In the genomic region with DNA sequence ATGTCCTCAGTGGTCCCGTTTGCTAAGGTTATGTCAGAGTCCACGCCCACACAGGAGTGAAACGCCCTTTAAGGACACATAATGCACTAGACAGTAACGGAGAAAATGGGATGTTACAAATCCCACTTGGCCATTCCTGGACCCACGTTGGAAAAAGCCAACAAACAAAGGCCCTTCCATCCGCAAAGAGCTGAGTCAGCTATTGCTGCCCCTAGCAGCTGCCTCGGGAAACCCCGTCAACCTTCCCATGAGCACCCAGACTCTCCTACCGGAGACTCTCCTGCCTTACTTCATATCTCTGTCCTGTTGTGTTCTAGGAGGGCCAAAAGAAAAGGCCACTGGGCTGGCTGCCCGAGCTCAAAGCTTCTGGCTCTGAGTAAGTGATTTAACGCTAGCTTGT, we compare ENCODE assay signal across 27 mouse cellular contexts. TPM values are rescaled to one million over a fixed set of nuclear protein-coding genes. Genes with fewer than 3 reads are reported as not detected.
DNase-seq lines count a peak whose midpoint lies in the region; ATAC-seq and TF ChIP-seq lines count a peak whose summit lies in the region.
"Had no signal": no experiment of that assay in that cellular context is flagged by ENCODE, and none has a peak within 500 bp of the region (broad histone marks: within the 10 kb centered on the region; RNA-seq: fewer than 3 reads in every experiment).

No protein-coding gene starts in this region.

- H3K4me2 ChIP-seq in hindbrain, postnatal 0 days (ENCODE audit: low read depth, low read length), result no peak overlapping the region
- H3K4me2 ChIP-seq in midbrain, embryonic 14.5 days (ENCODE audit: low read length), result no peak overlapping the region
- H3K4me2 ChIP-seq: embryonic facial prominence, embryonic 13.5 days; intestine, embryonic 15.5 days; liver, embryonic 13.5 days; stomach, embryonic 15.5 days had no signal

- H3K9ac ChIP-seq in hindbrain, postnatal 0 days (replicated peaks; ENCODE audit: low read length), result no peak overlapping the region
- no peak overlapping the region for H3K9ac ChIP-seq in ES-E14 (ENCODE audit: insufficient read depth, low read depth, low read length, poor library complexity, severe bottlenecking)
- H3K9ac ChIP-seq in midbrain, embryonic 14.5 days (replicated peaks; ENCODE audit: low read length), result no peak overlapping the region
- H3K9ac ChIP-seq: embryonic facial prominence, embryonic 13.5 days; forebrain, postnatal 0 days; intestine, embryonic 15.5 days; liver, embryonic 13.5 days; stomach, embryonic 15.5 days had no signal

- 0 out of 2 replicates have a peak overlapping the region, but pooled peaks have one; percentile 1 for H3K27ac ChIP-seq in hindbrain, embryonic 10.5 days
- no peak overlapping the region for H3K27ac ChIP-seq in hindbrain, postnatal 0 days
- no peak overlapping the region for H3K27ac ChIP-seq in ES-E14 (ENCODE audit: insufficient read depth, low read depth, low read length, poor library complexity, severe bottlenecking)
- no peak overlapping the region for H3K27ac ChIP-seq in midbrain, embryonic 14.5 days (replicated peaks; ENCODE audit: low read depth, low read length)
- H3K27ac ChIP-seq: embryonic facial prominence, embryonic 13.5 days; heart, adult 2 months; intestine, embryonic 15.5 days; layer of hippocampus, adult 2 months; liver, embryonic 13.5 days; macrophage; stomach, embryonic 15.5 days had no signal

- in situ Hi-C loops in ES-E14 (cut with MboI; ENCODE audit: low sequenced_read_pairs in 2 of 2, unreplicated experiment in 2 of 2), result no loop called here

- no peak for TF ChIP-seq CTCF in hindbrain, postnatal 0 days (IDR thresholded peaks at IDR 0.05; ENCODE audit: low read depth)

- intact Hi-C loops in gastrocnemius, postnatal 14 days (cut with DNase I; ENCODE audit: low total_unique reads), result no loop called here

- no peaks in the 10 kb centered on the region for H3K27me3 ChIP-seq in hindbrain, embryonic 10.5 days (ENCODE audit: insufficient read depth, poor library complexity, severe bottlenecking)
- no peaks in the 10 kb centered on the region for H3K27me3 ChIP-seq in hindbrain, postnatal 0 days (ENCODE audit: insufficient read depth, low read length)
- no peaks in the 10 kb centered on the region for H3K27me3 ChIP-seq in midbrain, embryonic 14.5 days (ENCODE audit: control insufficient read depth, insufficient read depth, low read length)
- H3K27me3 ChIP-seq: embryonic facial prominence, embryonic 13.5 days; intestine, embryonic 15.5 days; liver, embryonic 13.5 days; stomach, embryonic 15.5 days had no signal

- H3K4me3 ChIP-seq in hindbrain, embryonic 10.5 days, result no peak overlapping the region
- no peak overlapping the region for H3K4me3 ChIP-seq in hindbrain, postnatal 0 days (ENCODE audit: low read length)
- H3K4me3 ChIP-seq in ES-E14 (ENCODE audit: insufficient read depth in 1 of 2, low read depth in 1 of 2, low read length in 2 of 2, poor library complexity in 1 of 2, severe bottlenecking in 1 of 2), result no peak overlapping the region
- no peak overlapping the region for H3K4me3 ChIP-seq in midbrain, embryonic 14.5 days (replicated peaks; ENCODE audit: low read depth, low read length)
- H3K4me3 ChIP-seq: embryonic facial prominence, embryonic 13.5 days; heart, adult 2 months; intestine, embryonic 15.5 days; layer of hippocampus, adult 2 months; liver, embryonic 13.5 days; stomach, embryonic 15.5 days had no signal

- peak; percentile 18 for DNase-seq in gastrocnemius, postnatal 14 days
- DNase-seq in gastrocnemius, postnatal 25 days, result no peak
- DNase-seq in hindbrain, embryonic 10.5 days (ENCODE audit: low spot score), result no peak
- DNase-seq in hindbrain, postnatal 0 days (ENCODE audit: low spot score), result no peak
- DNase-seq in ES-E14 (ENCODE audit: low read depth, low spot score), result no peak
- DNase-seq in midbrain, embryonic 14.5 days, result peak; percentile 25
- no peak for DNase-seq in layer of hippocampus, adult 9-10 months (ENCODE audit: low spot score)
- DNase-seq: adrenal gland, postnatal 25 days; cerebellum, adult 11-12 months; cerebellum, adult 9-11 months; forebrain, postnatal 0 days; gastrocnemius, postnatal 36 days; heart, adult 2 months; kidney, adult 2 months; kidney, postnatal 36 days; liver, embryonic 13.5 days; lung, adult 18-20 months; right cerebral cortex, postnatal 25 days; thymus, adult 18-20 months; thymus, postnatal 25 days had no signal

- H3K4me1 ChIP-seq in hindbrain, embryonic 10.5 days (replicated peaks), result peaks cover 21% of the 10 kb centered on the region
- H3K4me1 ChIP-seq in hindbrain, postnatal 0 days (ENCODE audit: insufficient read depth, low read length), result no peaks in the 10 kb centered on the region
- peaks cover 0 to 7% of the 10 kb centered on the region in 2 experiments; a peak in 1 of 4 replicates for H3K4me1 ChIP-seq in ES-E14 (ENCODE audit: control insufficient read depth in 2 of 2, insufficient read depth in 2 of 2, low read length in 2 of 2, poor library complexity in 1 of 2)
- 0 out of 2 replicates have a peak, but pooled peaks cover 3% of the 10 kb centered on the region for H3K4me1 ChIP-seq in midbrain, embryonic 14.5 days (ENCODE audit: control insufficient read depth, insufficient read depth, low read length)
- H3K4me1 ChIP-seq: intestine, embryonic 15.5 days; liver, embryonic 13.5 days; stomach, embryonic 15.5 days had no signal

- ATAC-seq in hindbrain, postnatal 0 days, result no peak
- no peak for ATAC-seq in midbrain, embryonic 14.5 days (ENCODE audit: low FRiP score, low TSS enrichment)
- ATAC-seq: forebrain, postnatal 0 days; hindbrain, embryonic 16.5 days; intestine, embryonic 15.5 days; lung, postnatal 0 days had no signal

- 86% methylated on average over 11 of the region's 11 CpGs for WGBS in hindbrain, embryonic 10.5 days
- WGBS in hindbrain, postnatal 0 days, result 68% methylated on average over 11 of the region's 11 CpGs
- WGBS in midbrain, embryonic 14.5 days, result 78% methylated on average over 11 of the region's 11 CpGs

- 0 out of 2 replicates have a peak, but pooled peaks cover 6% of the 10 kb centered on the region for H3K9me3 ChIP-seq in hindbrain, embryonic 10.5 days
- 0 out of 2 replicates have a peak, but pooled peaks cover under 1% of the 10 kb centered on the region for H3K9me3 ChIP-seq in hindbrain, postnatal 0 days (ENCODE audit: low read length)
- H3K9me3 ChIP-seq in ES-E14 (ENCODE audit: control insufficient read depth, insufficient read depth, low read depth, low read length), result peaks cover 3% of the 10 kb centered on the region; the same call in 1 of the 2 replicates
- peaks cover 9% of the 10 kb centered on the region; the same call in 1 of the 2 replicates for H3K9me3 ChIP-seq in midbrain, embryonic 14.5 days (ENCODE audit: control insufficient read depth, low read length)
- H3K9me3 ChIP-seq: intestine, embryonic 15.5 days; stomach, embryonic 15.5 days had no signal

- no peaks in the 10 kb centered on the region for H3K36me3 ChIP-seq in hindbrain, embryonic 10.5 days
- H3K36me3 ChIP-seq in hindbrain, postnatal 0 days (ENCODE audit: insufficient read depth, low read length), result no peaks in the 10 kb centered on the region
- no peaks in the 10 kb centered on the region for H3K36me3 ChIP-seq in ES-E14 (ENCODE audit: control insufficient read depth, insufficient read depth, low read length, poor library complexity, severe bottlenecking)
- no peaks in the 10 kb centered on the region for H3K36me3 ChIP-seq in midbrain, embryonic 14.5 days (ENCODE audit: control insufficient read depth, insufficient read depth, low read length)
- H3K36me3 ChIP-seq: embryonic facial prominence, embryonic 13.5 days; intestine, embryonic 15.5 days; liver, embryonic 13.5 days; stomach, embryonic 15.5 days had no signal

TF ChIP-seq in ES-E14, 5 proteins besides CTCF, POLR2A, EP300 and RAD21:
- no peak for TF ChIP-seq CHD2 (IDR thresholded peaks at IDR 0.05; ENCODE audit: low read depth, low read length)
- peak; percentile 88 for TF ChIP-seq MAFK (IDR thresholded peaks at IDR 0.05; ENCODE audit: insufficient read depth, low read depth, low read length)
- TF ChIP-seq ZC3H11A (IDR thresholded peaks at IDR 0.05; ENCODE audit: borderline replicate concordance, low read depth, low read length), result no peak
- TF ChIP-seq ZNF384 (IDR thresholded peaks at IDR 0.05; ENCODE audit: low read depth, low read length), result no peak

RNA-seq across cellular contexts. Expression of gene Rpl14, which starts 58.4 kb away (rescaled TPM):
- total RNA-seq in gastrocnemius, postnatal 14 days (2021), result 100 to 1,000 TPM; 386 to 432 TPM
- total RNA-seq in gastrocnemius, postnatal 25 days (2021), result 100 to 1,000 TPM; 268 to 270 TPM
- 673 and 781 TPM in 2 replicates for polyA plus RNA-seq in hindbrain, embryonic 10.5 days (2016; fragmentation: Nextera tagmentation; extraction: Ambion mirVana)
- 137 and 147 TPM in 2 replicates for total RNA-seq in hindbrain, postnatal 0 days (2014; rRNA removed)
- polyA plus RNA-seq in hindbrain, postnatal 0 days (2015; fragmentation: Nextera tagmentation; extraction: Ambion mirVana), result 432 and 453 TPM in 2 replicates
- total RNA-seq in ES-E14 (2012; rRNA removed), result 1,425 and 1,546 TPM in 2 replicates
- 523 and 525 TPM in 2 replicates for polyA plus RNA-seq in midbrain, embryonic 14.5 days (2014; fragmentation: Nextera tagmentation; extraction: Ambion mirVana)

Comparison
In these comparisons a context has a peak if more than half of its experiments do, and no peak if none do; other contexts are left out.
1. DNase-seq: peak in gastrocnemius, postnatal 14 days (single experiment) and midbrain, embryonic 14.5 days (single experiment); none in gastrocnemius, postnatal 25 days (single experiment), hindbrain, embryonic 10.5 days (single experiment), hindbrain, postnatal 0 days (single experiment), ES-E14 (single experiment) and layer of hippocampus, adult 9-10 months (single experiment).